Comparison of ENCODE assay signal across 28 mouse cellular contexts in the genomic region with DNA sequence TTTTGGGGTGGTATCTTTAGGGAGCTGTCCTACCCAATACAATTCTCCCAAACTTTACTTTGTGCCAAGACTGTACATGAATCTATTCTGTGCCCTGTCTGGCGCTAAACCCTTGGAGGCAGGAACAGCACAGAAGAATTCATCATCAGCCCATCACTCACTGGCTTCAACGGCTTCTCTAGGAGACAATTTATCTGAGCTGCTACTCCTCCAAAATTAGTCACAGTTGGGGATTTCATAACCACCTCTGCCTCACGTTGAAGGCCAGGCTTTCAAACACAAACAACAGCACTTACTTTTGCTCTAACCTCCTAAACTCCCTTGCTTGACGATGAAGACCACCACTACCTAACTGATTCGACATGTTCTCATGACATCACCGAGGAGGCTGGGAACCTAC.
A peak's percentile ranks its signal among the peaks of the same experiment; 100 is the strongest.
DNase-seq lines count a peak whose midpoint lies in the region; ATAC-seq and TF ChIP-seq lines count a peak whose summit lies in the region.
"Had no signal": no experiment of that assay in that cellular context is flagged by ENCODE, and none has a peak within 500 bp of the region (broad histone marks: within the 10 kb centered on the region; RNA-seq: fewer than 3 reads in every experiment).

No protein-coding gene starts in this region.

- H3K9ac ChIP-seq in lung, postnatal 0 days (replicated peaks; ENCODE audit: low read depth) = no peak overlapping the region
- no peak overlapping the region for H3K9ac ChIP-seq in hindbrain, embryonic 14.5 days
- H3K9ac ChIP-seq: embryonic facial prominence, embryonic 13.5 days; forebrain, embryonic 15.5 days; hindbrain, embryonic 15.5 days; liver, embryonic 13.5 days; lung, embryonic 15.5 days; neural tube, embryonic 15.5 days had no signal

- H3K27me3 ChIP-seq in lung, postnatal 0 days (replicated peaks; ENCODE audit: insufficient read depth, low read length) = no peaks in the 10 kb centered on the region
- H3K27me3 ChIP-seq in hindbrain, embryonic 14.5 days (ENCODE audit: control insufficient read depth, insufficient read depth, low read length) = no peaks in the 10 kb centered on the region
- H3K27me3 ChIP-seq: CH12.LX; embryonic facial prominence, embryonic 13.5 days; forebrain, embryonic 15.5 days; hindbrain, embryonic 15.5 days; liver, embryonic 13.5 days; lung, embryonic 15.5 days; neural tube, embryonic 15.5 days had no signal

- no peaks in the 10 kb centered on the region for H3K36me3 ChIP-seq in lung, postnatal 0 days (ENCODE audit: insufficient read depth, low read length)
- H3K36me3 ChIP-seq in hindbrain, embryonic 14.5 days (replicated peaks; ENCODE audit: control insufficient read depth, insufficient read depth) = no peaks in the 10 kb centered on the region
- H3K36me3 ChIP-seq: embryonic facial prominence, embryonic 13.5 days; forebrain, embryonic 15.5 days; G1E; heart, embryonic 10.5 days; hindbrain, embryonic 15.5 days; liver, embryonic 13.5 days; lung, embryonic 15.5 days; neural tube, embryonic 15.5 days had no signal

- no peak for TF ChIP-seq CTCF in lung, postnatal 0 days (IDR thresholded peaks at IDR 0.05)

- no peak overlapping the region for H3K4me3 ChIP-seq in lung, postnatal 0 days (ENCODE audit: low read depth, low read length)
- no peak overlapping the region for H3K4me3 ChIP-seq in hindbrain, embryonic 14.5 days (replicated peaks; ENCODE audit: low read length)
- H3K4me3 ChIP-seq: embryonic facial prominence, embryonic 13.5 days; forebrain, embryonic 15.5 days; heart, embryonic 10.5 days; hindbrain, embryonic 15.5 days; liver, embryonic 13.5 days; lung, embryonic 15.5 days; neural tube, embryonic 15.5 days had no signal

- H3K9me3 ChIP-seq in lung, postnatal 0 days (ENCODE audit: low read length) = no peaks in the 10 kb centered on the region
- no peaks in the 10 kb centered on the region for H3K9me3 ChIP-seq in hindbrain, embryonic 14.5 days (ENCODE audit: control insufficient read depth, low read length)
- H3K9me3 ChIP-seq: embryonic facial prominence, embryonic 13.5 days; forebrain, embryonic 15.5 days; heart, embryonic 10.5 days; hindbrain, embryonic 15.5 days; liver, embryonic 13.5 days; lung, embryonic 15.5 days; neural tube, embryonic 15.5 days had no signal

- no peak for TF ChIP-seq EP300 in lung, postnatal 0 days (IDR thresholded peaks at IDR 0.05)

- DNase-seq in frontal cortex, postnatal 36 days (ENCODE audit: low spot score in 2 of 2) = peak; percentile 2 to 20
- no peak for DNase-seq in frontal cortex, postnatal 10 days (ENCODE audit: low spot score in 2 of 2)
- DNase-seq in lung, postnatal 36 days = peak; percentile 1
- no peak for DNase-seq in lung, postnatal 0 days (ENCODE audit: low spot score)
- DNase-seq in adrenal gland, adult 8-10 months = peak; percentile 29
- peak; percentile 43 for DNase-seq in adrenal gland, postnatal 14 days
- no peak for DNase-seq in hindbrain, embryonic 14.5 days (ENCODE audit: low spot score)
- DNase-seq: B cell, adult 2 months; cerebellum, adult 8-10 months; cerebellum, postnatal 36 days; embryo, embryonic 11 days; gastrocnemius, postnatal 10 days; heart, postnatal 4 days; kidney, adult 2 months; liver, embryonic 13.5 days; thymus, adult 18-20 months; thymus, postnatal 36 days had no signal

- 53% methylated on average over 6 of the region's 6 CpGs for WGBS in lung, postnatal 0 days
- 71% methylated on average over 6 of the region's 6 CpGs for WGBS in hindbrain, embryonic 14.5 days

- no peak for ATAC-seq in lung, postnatal 0 days
- ATAC-seq in hindbrain, embryonic 14.5 days (ENCODE audit: low FRiP score) = no peak
- ATAC-seq: forebrain, embryonic 15.5 days; Patski had no signal

- H3K4me1 ChIP-seq in lung, postnatal 0 days (ENCODE audit: insufficient read depth, low read depth, low read length) = no peaks in the 10 kb centered on the region
- H3K4me1 ChIP-seq in hindbrain, embryonic 14.5 days (replicated peaks; ENCODE audit: control insufficient read depth, insufficient read depth, low read length) = no peaks in the 10 kb centered on the region
- H3K4me1 ChIP-seq: heart, embryonic 10.5 days; hindbrain, embryonic 15.5 days; liver, embryonic 13.5 days; lung, embryonic 15.5 days had no signal

- no peak overlapping the region for H3K4me2 ChIP-seq in lung, postnatal 0 days (replicated peaks; ENCODE audit: low read depth, low read length)
- no peak overlapping the region for H3K4me2 ChIP-seq in hindbrain, embryonic 14.5 days (replicated peaks)
- H3K4me2 ChIP-seq: embryonic facial prominence, embryonic 13.5 days; forebrain, embryonic 15.5 days; hindbrain, embryonic 15.5 days; liver, embryonic 13.5 days; lung, embryonic 15.5 days; midbrain, embryonic 11.5 days; neural tube, embryonic 15.5 days had no signal

- H3K27ac ChIP-seq in lung, postnatal 0 days (ENCODE audit: low read length) = no peak overlapping the region
- no peak overlapping the region for H3K27ac ChIP-seq in hindbrain, embryonic 14.5 days
- H3K27ac ChIP-seq: embryonic facial prominence, embryonic 13.5 days; forebrain, embryonic 15.5 days; heart, embryonic 10.5 days; hindbrain, embryonic 15.5 days; kidney, postnatal 0 days; liver, embryonic 13.5 days; lung, embryonic 15.5 days; neural tube, embryonic 15.5 days had no signal

Comparison
In these comparisons a context has a peak if more than half of its experiments do, and no peak if none do; other contexts are left out.
1. DNase-seq: peak in frontal cortex, postnatal 36 days (2 of 2), lung, postnatal 36 days (single experiment), adrenal gland, adult 8-10 months (single experiment) and adrenal gland, postnatal 14 days (single experiment); none in frontal cortex, postnatal 10 days (0 of 2), lung, postnatal 0 days (single experiment) and hindbrain, embryonic 14.5 days (single experiment).